ENCODE assay signal across 9 mouse cellular contexts in the genomic region with DNA sequence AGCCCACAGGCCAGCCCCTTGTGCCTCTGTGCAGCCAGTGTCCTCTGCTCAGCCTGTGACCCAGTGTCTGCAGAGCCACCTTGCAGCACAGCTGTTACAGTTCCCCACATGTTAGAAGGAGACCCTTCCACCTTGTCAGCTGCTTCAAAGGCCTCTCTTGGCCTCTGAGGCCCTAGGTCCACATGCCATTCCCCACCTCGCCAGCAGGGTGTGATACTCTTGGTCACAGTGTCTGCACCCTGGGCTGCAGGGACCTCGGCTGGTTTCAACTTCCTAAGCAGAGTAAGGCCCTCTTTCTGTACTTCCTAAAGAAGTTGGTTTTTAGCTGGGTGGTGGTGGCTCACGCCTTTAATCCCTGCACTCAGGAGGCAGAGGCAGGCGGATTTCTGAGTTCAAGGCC. TPM values are rescaled to one million over a fixed set of nuclear protein-coding genes. Genes with fewer than 3 reads are reported as not detected.
DNase-seq lines count a peak whose midpoint lies in the region; ATAC-seq and TF ChIP-seq lines count a peak whose summit lies in the region.
"Had no signal": no experiment of that assay in that cellular context is flagged by ENCODE, and none has a peak within 500 bp of the region (broad histone marks: within the 10 kb centered on the region; RNA-seq: fewer than 3 reads in every experiment).

No protein-coding gene starts in this region.

- H3K4me1 ChIP-seq in testis, adult 2 months (ENCODE audit: control insufficient read depth, insufficient read depth, low read length), result peaks cover 3% of the 10 kb centered on the region; the same call in 1 of the 2 replicates

- TF ChIP-seq POLR2A in testis, adult 2 months (IDR thresholded peaks at IDR 0.05; ENCODE audit: control insufficient read depth, low read depth, low read length), result no peak

- no peak overlapping the region for H3K4me3 ChIP-seq in testis, adult 2 months (ENCODE audit: control insufficient read depth, low read depth, low read length)
- H3K4me3 ChIP-seq: heart, embryonic 13.5 days had no signal

- peak; percentile 37; the same call in 1 of the 2 replicates for TF ChIP-seq CTCF in testis, adult 2 months (IDR thresholded peaks at IDR 0.05; ENCODE audit: control insufficient read depth, insufficient read depth, insufficient replicate concordance, low read depth, low read length)

- no peaks in the 10 kb centered on the region for H3K36me3 ChIP-seq in testis, adult 2 months (ENCODE audit: control insufficient read depth, insufficient read depth, low read length)
- H3K36me3 ChIP-seq: heart, embryonic 13.5 days had no signal

- H3K27ac ChIP-seq in testis, adult 2 months (ENCODE audit: control insufficient read depth, insufficient read depth, low read depth, low read length), result no peak overlapping the region
- H3K27ac ChIP-seq: heart, embryonic 13.5 days had no signal

- no peaks in the 10 kb centered on the region for H3K27me3 ChIP-seq in testis, adult 2 months (ENCODE audit: control insufficient read depth, insufficient read depth, low read length)
- H3K27me3 ChIP-seq: heart, embryonic 13.5 days had no signal

- ATAC-seq in neutrophil, adult 5-6 weeks (ENCODE audit: extremely low read depth, insufficient number of reproducible peaks, low FRiP score, poor library complexity, severe bottlenecking), result peak; percentile 61

- peak; percentile 63 to 64 for DNase-seq in cerebellum, postnatal 10 days
- no peak for DNase-seq in cerebellum, adult 11 months
- DNase-seq in testis, postnatal 14 days (ENCODE audit: low spot score), result no peak
- DNase-seq in kidney, postnatal 4 days, result peak; percentile 75 to 80
- DNase-seq in layer of hippocampus, adult 9-11 months, result no peak
- no peak for DNase-seq in neural tube, embryonic 10.5 days (ENCODE audit: extremely low spot score, low spot score)

RNA-seq across cellular contexts. Expression of gene Kdm4b, which starts 13.0 kb away (rescaled TPM):
- 20.0 and 21.9 TPM in 2 replicates for polyA plus RNA-seq in testis, adult 2 months (2012; rRNA removed)
- 27.2 and 29.6 TPM in 2 replicates for total RNA-seq in neutrophil, adult 5-6 weeks (2017)

RNA-seq across cellular contexts. Expression of gene Uhrf1, which starts 35.8 kb away (rescaled TPM):
- 41.1 and 43.1 TPM in 2 replicates for polyA plus RNA-seq in testis, adult 2 months (2012; rRNA removed)
- 2.3 and 2.4 TPM in 2 replicates for total RNA-seq in neutrophil, adult 5-6 weeks (2017)

RNA-seq across cellular contexts. Expression of gene Arrdc5, which starts 38.8 kb away (rescaled TPM):
- polyA plus RNA-seq in testis, adult 2 months (2012; rRNA removed), result 274 and 296 TPM in 2 replicates
- not detected in 2 replicates for total RNA-seq in neutrophil, adult 5-6 weeks (2017)
- polyA plus RNA-seq: heart, embryonic 13.5 days had no signal

RNA-seq across cellular contexts. Expression of gene Plin3, which starts 46.2 kb away (rescaled TPM):
- polyA plus RNA-seq in testis, adult 2 months (2012; rRNA removed), result 21.9 and 22.3 TPM in 2 replicates
- total RNA-seq in neutrophil, adult 5-6 weeks (2017), result 13.5 and 14.2 TPM in 2 replicates

Comparison
In these comparisons a context has a peak if more than half of its experiments do, and no peak if none do; other contexts are left out.
1. DNase-seq: peak in cerebellum, postnatal 10 days (2 of 2) and kidney, postnatal 4 days (2 of 2); none in cerebellum, adult 11 months (single experiment), testis, postnatal 14 days (single experiment), layer of hippocampus, adult 9-11 months (single experiment) and neural tube, embryonic 10.5 days (single experiment).